Mouse (Mus musculus) ES-Bruce4 (cell line): ENCODE data around the gene Itih2.

Experiments
- CTCF ChIP-seq: IDR thresholded peaks from one replicate; pipeline ENCODE4 v1.8.1; 2011; ENCODE audit warnings: low read depth, low read length
- EP300 ChIP-seq: IDR thresholded peaks from 2 replicates; pipeline ENCODE4 v1.6.1; 2011; ENCODE audit warnings: low read depth, low read length; ENCODE audit not compliant: insufficient read depth
- POLR2A ChIP-seq: IDR thresholded peaks from one replicate; pipeline ENCODE4 v1.8.1; 2011; ENCODE audit warnings: low read length; ENCODE audit not compliant: insufficient read depth

GRCm38 (mm10) chr2:10162011-10162410 lies 30.8 kb upstream of the Itih2 start:
- no peak for TF ChIP-seq POLR2A
- no peak for TF ChIP-seq EP300
- no peak for TF ChIP-seq CTCF
